Mouse (Mus musculus) heart, embryonic 16.5 days (tissue): ENCODE measurements around the gene Hic1. TPM values are rescaled to one million over a fixed set of nuclear protein-coding genes. Genes with fewer than 3 reads are reported as not detected.

Source experiments
- ATAC-seq: fragments of 200-750 bp; cut with Nextera tagmentation; replicated peaks from 2 replicates; pipeline ENCODE4 v1.8.0; 2017; ENCODE audit warnings: moderate number of reproducible peaks; ENCODE audit not compliant: insufficient read depth, low FRiP score; ENCODE audit errors: extremely low read depth
- H3K27ac ChIP-seq: fragments of 300-500 bp; sonication (generic); 2 replicates; pipeline ENCODE4 v1.5.1; 2014; ENCODE audit warnings: mild to moderate bottlenecking, low read length, control low read depth, moderate library complexity
- H3K27me3 ChIP-seq: fragments of 300-500 bp; sonication (generic); 2 replicates; pipeline ENCODE4 v1.6.1; 2014; ENCODE audit warnings: low read length, mixed read lengths; ENCODE audit not compliant: control insufficient read depth, insufficient read depth
- H3K36me3 ChIP-seq: fragments of 300-500 bp; sonication (generic); 2 replicates; pipeline ENCODE4 v1.6.1; 2014; ENCODE audit not compliant: control insufficient read depth, insufficient read depth
- H3K4me1 ChIP-seq: fragments of 300-500 bp; sonication (generic); 2 replicates; pipeline ENCODE4 v1.6.1; 2014; ENCODE audit warnings: low read length, mixed read lengths; ENCODE audit not compliant: control insufficient read depth, insufficient read depth
- H3K4me2 ChIP-seq: fragments of 300-500 bp; sonication (generic); 2 replicates; pipeline ENCODE4 v1.6.1; 2014; ENCODE audit warnings: low read depth, mild to moderate bottlenecking, control low read depth, low read length
- H3K4me3 ChIP-seq: fragments of 300-500 bp; sonication (generic); 2 replicates; pipeline ENCODE4 v1.5.1; 2014; ENCODE audit warnings: mild to moderate bottlenecking, control low read depth, low read length
- H3K9ac ChIP-seq: fragments of 300-500 bp; sonication (generic); 2 replicates; pipeline ENCODE4 v1.6.1; 2014; ENCODE audit warnings: low read length, control low read depth
- H3K9me3 ChIP-seq: fragments of 300-500 bp; sonication (generic); replicated peaks from 2 replicates; pipeline ENCODE4 v1.6.1; 2016; ENCODE audit warnings: low read length; ENCODE audit not compliant: control insufficient read depth
- WGBS: fragments of 180-500 bp; shearing (Covaris S2); extraction: QIAGEN DNeasy Blood & Tissue Kit; methylation state at CpG from one replicate; pipeline ENCODE4 v1.1.7; 2014; 5-methylcytosine and 5-hydroxymethylcytosine counted together
- polyA plus RNA-seq: library from polyadenylated mRNA; unstranded; fragments of >200 nt; fragmentation: Nextera tagmentation; extraction: Ambion mirVana; gene quantifications from 2 replicates; pipeline ENCODE4 v1.2.1, GENCODE M21; 2015

Gene Hic1
- polyA plus RNA-seq, 1 experiment from 2014 or later, result 7.1 TPM

GRCm38 (mm10) chr11:75159564-75159963, 9.8 kb downstream of the Hic1 start:
- Histone ChIP-seq H3K4me2 (no peak overlapping the region), H3K4me3 (no peak overlapping the region), H3K36me3 (peaks cover 13% of the 10 kb centered on the region; the same call in 1 of the 2 replicates), H3K9ac (no peak overlapping the region), H3K27ac (0 out of 2 replicates have a peak overlapping the region, but pooled peaks have one; percentile 7), H3K9me3 (no peaks in the 10 kb centered on the region), H3K4me1 (peaks cover 27% of the 10 kb centered on the region), H3K27me3 (0 out of 2 replicates have a peak, but pooled peaks cover under 1% of the 10 kb centered on the region)
- no peak for ATAC-seq
- WGBS, result 51% methylated on average over 2 of the region's 2 CpGs

GRCm38 (mm10) chr11:75158432-75158831, 10.9 kb downstream of the Hic1 start:
- Histone ChIP-seq H3K4me2 (no peak overlapping the region), H3K4me1 (peaks cover 24% of the 10 kb centered on the region), H3K4me3 (no peak overlapping the region), H3K27me3 (no peaks in the 10 kb centered on the region), H3K9me3 (no peaks in the 10 kb centered on the region), H3K36me3 (peaks cover 10% of the 10 kb centered on the region; the same call in 1 of the 2 replicates), H3K27ac (peak overlapping the region; percentile 41; the same call in 1 of the 2 replicates), H3K9ac (no peak overlapping the region)
- 91% methylated on average over 14 of the region's 14 CpGs for WGBS
- ATAC-seq, result no peak

- 60% methylated on average over 2 of the region's 2 CpGs for WGBS
- no peaks in the 10 kb centered on the region for H3K27me3 ChIP-seq
- H3K4me3 ChIP-seq, result no peak overlapping the region
- no peaks in the 10 kb centered on the region for H3K9me3 ChIP-seq
- H3K4me2 ChIP-seq, result no peak overlapping the region
- peaks cover 28% of the 10 kb centered on the region for H3K4me1 ChIP-seq
- no peak for ATAC-seq
- H3K9ac ChIP-seq, result no peak overlapping the region
- peak overlapping the region; percentile 38; the same call in 1 of the 2 replicates for H3K27ac ChIP-seq
- H3K36me3 ChIP-seq, result peaks cover 4% of the 10 kb centered on the region; the same call in 1 of the 2 replicates
Measured at GRCm38 (mm10) chr11:75157901-75158300, 11.4 kb downstream of the Hic1 start.

GRCm38 (mm10) chr11:75157037-75157436, 12.3 kb downstream of the Hic1 start:
- Histone ChIP-seq H3K9ac (no peak overlapping the region), H3K27me3 (no peaks in the 10 kb centered on the region), H3K27ac (peak overlapping the region; percentile 38), H3K4me2 (no peak overlapping the region), H3K36me3 (peaks cover 2% of the 10 kb centered on the region; the same call in 1 of the 2 replicates), H3K4me1 (peaks cover 31% of the 10 kb centered on the region), H3K4me3 (no peak overlapping the region), H3K9me3 (no peaks in the 10 kb centered on the region)
- 47% methylated on average over 4 of the region's 4 CpGs for WGBS
- ATAC-seq, result no peak

GRCm38 (mm10) chr11:75156416-75156815, 12.9 kb downstream of the Hic1 start:
- peak overlapping the region; percentile 34; the same call in 1 of the 2 replicates for H3K9ac ChIP-seq
- H3K27me3 ChIP-seq, result no peaks in the 10 kb centered on the region
- H3K4me1 ChIP-seq, result peaks cover 28% of the 10 kb centered on the region
- H3K4me3 ChIP-seq, result no peak overlapping the region
- peaks cover 2% of the 10 kb centered on the region; the same call in 1 of the 2 replicates for H3K36me3 ChIP-seq
- no peaks in the 10 kb centered on the region for H3K9me3 ChIP-seq
- peak overlapping the region; percentile 28 for H3K27ac ChIP-seq
- no peak for ATAC-seq
- no peak overlapping the region for H3K4me2 ChIP-seq
- WGBS, result 42% methylated on average over 5 of the region's 5 CpGs

- Histone ChIP-seq H3K27me3 (no peaks in the 10 kb centered on the region), H3K4me3 (no peak overlapping the region), H3K27ac (peak overlapping the region; percentile 28), H3K9ac (peak overlapping the region; percentile 34; the same call in 1 of the 2 replicates), H3K9me3 (no peaks in the 10 kb centered on the region), H3K4me1 (peaks cover 28% of the 10 kb centered on the region), H3K36me3 (peaks cover 2% of the 10 kb centered on the region; the same call in 1 of the 2 replicates), H3K4me2 (no peak overlapping the region)
- ATAC-seq, result no peak
- 58% methylated on average over 6 of the region's 6 CpGs for WGBS
Measured at GRCm38 (mm10) chr11:75155985-75156384, 13.3 kb downstream of the Hic1 start.

GRCm38 (mm10) chr11:75154053-75154585, 15.2 kb downstream of the Hic1 start:
- H3K4me1 ChIP-seq, result peaks cover 28% of the 10 kb centered on the region
- no peak overlapping the region for H3K4me2 ChIP-seq
- H3K27ac ChIP-seq, result no peak overlapping the region; the same call in 1 of the 2 replicates
- WGBS, result 52% methylated on average over 6 of the region's 6 CpGs
- H3K36me3 ChIP-seq, result peaks cover 5% of the 10 kb centered on the region
- no peaks in the 10 kb centered on the region for H3K9me3 ChIP-seq
- no peak overlapping the region for H3K4me3 ChIP-seq
- H3K27me3 ChIP-seq, result no peaks in the 10 kb centered on the region
- H3K9ac ChIP-seq, result no peak overlapping the region
- no peak for ATAC-seq

GRCm38 (mm10) chr11:75152603-75153557, 16.4 kb downstream of the Hic1 start:
- WGBS, result 57% methylated on average over 18 of the region's 18 CpGs
- H3K4me1 ChIP-seq, result peaks cover 38% of the 10 kb centered on the region
- H3K9ac ChIP-seq, result no peak overlapping the region; the same call in 1 of the 2 replicates
- peaks cover 5% of the 10 kb centered on the region for H3K36me3 ChIP-seq
- H3K4me2 ChIP-seq, result no peak overlapping the region
- H3K4me3 ChIP-seq, result no peak overlapping the region
- no peaks in the 10 kb centered on the region for H3K27me3 ChIP-seq
- peak; percentile 64 for ATAC-seq
- peak overlapping the region; percentile 89 for H3K27ac ChIP-seq
- H3K9me3 ChIP-seq, result no peaks in the 10 kb centered on the region

GRCm38 (mm10) chr11:75150346-75150745, 19.0 kb downstream of the Hic1 start:
- H3K4me1 ChIP-seq, result peaks cover 33% of the 10 kb centered on the region
- H3K4me3 ChIP-seq, result no peak overlapping the region
- H3K4me2 ChIP-seq, result no peak overlapping the region
- peaks cover 5% of the 10 kb centered on the region for H3K36me3 ChIP-seq
- no peaks in the 10 kb centered on the region for H3K9me3 ChIP-seq
- no peak overlapping the region for H3K27ac ChIP-seq
- WGBS, result 84% methylated on average over 1 of the region's 1 CpGs
- H3K9ac ChIP-seq, result no peak overlapping the region
- no peaks in the 10 kb centered on the region for H3K27me3 ChIP-seq
- no peak for ATAC-seq
